Mouse (Mus musculus) forebrain, postnatal 0 days (tissue): Measurements from ENCODE around the gene Ly6g6c. TPM values are rescaled to one million over a fixed set of nuclear protein-coding genes. Genes with fewer than 3 reads are reported as not detected.

Experiments used
- ATAC-seq: fragments of 200-750 bp; cut with Nextera tagmentation; 2 replicates; pipeline ENCODE4 v1.8.0; 2017; ENCODE audit warnings: mild to moderate bottlenecking, moderate library complexity
- DNase-seq: peaks from one replicate; pipeline ENCODE4 v3.0.0-alpha.2; 2015
- H3K27ac ChIP-seq: fragments of 300-500 bp; sonication (generic); 2 replicates; pipeline ENCODE4 v1.5.1; 2014; ENCODE audit warnings: low read depth, mild to moderate bottlenecking, antibody characterized with exemption, low read length, moderate library complexity, mixed read lengths
- H3K27me3 ChIP-seq: fragments of 300-500 bp; sonication (generic); 2 replicates; pipeline ENCODE4 v1.6.1; 2014; ENCODE audit warnings: mild to moderate bottlenecking, low read length, mixed read lengths; ENCODE audit not compliant: insufficient read depth
- H3K36me3 ChIP-seq: fragments of 300-500 bp; sonication (generic); 2 replicates; pipeline ENCODE4 v1.6.1; 2014; ENCODE audit warnings: mild to moderate bottlenecking, moderate library complexity; ENCODE audit not compliant: insufficient read depth
- H3K4me1 ChIP-seq: fragments of 300-500 bp; sonication (generic); 2 replicates; pipeline ENCODE4 v1.6.1; 2014; ENCODE audit warnings: antibody characterized with exemption; ENCODE audit not compliant: insufficient read depth
- H3K4me2 ChIP-seq: fragments of 300-500 bp; sonication (generic); 2 replicates; pipeline ENCODE4 v1.6.1; 2014; ENCODE audit warnings: low read depth, mild to moderate bottlenecking, moderate library complexity
- H3K4me3 ChIP-seq: fragments of 300-500 bp; sonication (generic); 2 replicates; pipeline ENCODE4 v1.5.1; 2014; ENCODE audit warnings: low read depth, low read length, mixed read lengths
- H3K9ac ChIP-seq: fragments of 300-500 bp; sonication (generic); 2 replicates; pipeline ENCODE4 v1.6.1; 2014; ENCODE audit warnings: mild to moderate bottlenecking
- H3K9me3 ChIP-seq: fragments of 300-500 bp; sonication (generic); 2 replicates; pipeline ENCODE4 v1.6.1; 2016; ENCODE audit warnings: low read length
- CTCF ChIP-seq: sonication (generic); IDR thresholded peaks from 2 replicates; pipeline ENCODE4 v1.5.1; 2016; ENCODE audit warnings: antibody characterized with exemption, control low read depth, low read depth
- WGBS: fragments of 180-500 bp; shearing (Covaris S2); extraction: QIAGEN DNeasy Blood & Tissue Kit; methylation state at CpG from one replicate; pipeline ENCODE4 v1.1.7; 2014; 5-methylcytosine and 5-hydroxymethylcytosine counted together
- polyA plus RNA-seq: library from polyadenylated mRNA; unstranded; fragments of >200 nt; fragmentation: Nextera tagmentation; extraction: Ambion mirVana; gene quantifications from 2 replicates; pipeline ENCODE4 v1.2.1, GENCODE M21; 2015
- total RNA-seq: library from RNA; depleted of rRNA; stranded (reverse); fragments of >200 nt; gene quantifications from 2 replicates; pipeline ENCODE4 v1.2.3, GENCODE M21; 2014

Gene Ly6g6c
- total and polyA plus RNA-seq, 2 experiments from 2014 or later, result not detected

GRCm38 (mm10) chr17:35057090-35057489 lies 8.1 kb upstream of the Ly6g6c start:
- Histone ChIP-seq H3K27me3 (no peaks in the 10 kb centered on the region), H3K36me3 (peaks cover 17% of the 10 kb centered on the region), H3K4me1 (peaks cover 10% of the 10 kb centered on the region; the same call in 1 of the 2 replicates), H3K4me3 (no peak overlapping the region), H3K4me2 (no peak overlapping the region), H3K9me3 (no peaks in the 10 kb centered on the region), H3K27ac (no peak overlapping the region), H3K9ac (no peak overlapping the region)
- ATAC-seq (no peak), DNase-seq (no peak)
- whole genome bisulfite sequencing, result 79% methylated on average over 3 of the region's 3 CpGs
- no peak for TF ChIP-seq CTCF

DNA sequence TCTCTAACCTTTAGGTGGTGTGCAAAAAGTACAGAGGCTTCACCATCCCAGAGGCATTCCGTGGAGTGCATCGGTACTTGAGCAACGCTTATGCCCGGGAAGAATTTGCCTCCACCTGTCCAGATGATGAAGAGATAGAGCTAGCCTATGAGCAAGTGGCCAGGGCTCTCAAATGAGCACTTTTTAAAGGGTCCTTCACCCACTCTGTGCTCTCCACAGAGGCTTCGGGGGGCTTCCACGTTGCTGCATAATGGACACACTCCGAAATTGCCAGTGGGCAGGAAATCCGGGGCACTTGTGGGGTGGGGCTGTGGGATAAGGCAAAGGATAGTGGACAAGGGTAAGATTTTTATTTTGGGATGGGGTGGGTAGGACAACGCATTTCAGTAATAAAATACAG lies 6.9 kb upstream of the Ly6g6c start:
- Histone ChIP-seq H3K36me3 (peaks cover 17% of the 10 kb centered on the region), H3K9me3 (no peaks in the 10 kb centered on the region), H3K27ac (peak overlapping the region; percentile 86), H3K4me1 (peaks cover 9% of the 10 kb centered on the region; the same call in 1 of the 2 replicates), H3K4me2 (peak overlapping the region; percentile 83), H3K27me3 (no peaks in the 10 kb centered on the region), H3K9ac (peak overlapping the region; percentile 65; the same call in 1 of the 2 replicates), H3K4me3 (peak overlapping the region; percentile 79)
- no peak for TF ChIP-seq CTCF
- no peak for DNase-seq
- WGBS, result 74% methylated on average over 9 of the region's 9 CpGs
- no peak for ATAC-seq

GRCm38 (mm10) chr17:35058911-35059892 lies 6.0 kb upstream of the Ly6g6c start, which contains the start of gene Ddah2:
Gene Ddah2, plus strand, starts transcription at chr17:35059035.
- ATAC-seq, result peak; percentile 90
- Histone ChIP-seq H3K4me2 (peak within 1 kb of the TSS; percentile 83), H3K4me1 (peaks cover 9% of the 10 kb centered on the region; the same call in 1 of the 2 replicates), H3K27ac (peak within 1 kb of the TSS; percentile 86), H3K27me3 (no peaks in the 10 kb centered on the region), H3K9ac (peak within 1 kb of the TSS; percentile 65), H3K9me3 (no peaks in the 10 kb centered on the region), H3K4me3 (peak within 1 kb of the TSS; percentile 79), H3K36me3 (peaks cover 13% of the 10 kb centered on the region)
- DNase-seq, result peak; percentile 90
- TF ChIP-seq CTCF, result peak; percentile 82
- 1% methylated on average over 57 of the region's 57 CpGs for WGBS

- 16% methylated on average over 14 of the region's 14 CpGs for WGBS
- Histone ChIP-seq H3K4me1 (peaks cover 12% of the 10 kb centered on the region; the same call in 1 of the 2 replicates), H3K36me3 (peaks cover 12% of the 10 kb centered on the region), H3K9ac (peak overlapping the region; percentile 65), H3K27me3 (peaks cover 3% of the 10 kb centered on the region), H3K27ac (no peak overlapping the region), H3K4me2 (peak overlapping the region; percentile 83), H3K9me3 (no peaks in the 10 kb centered on the region), H3K4me3 (peak overlapping the region; percentile 79)
- no peak for TF ChIP-seq CTCF
- no peak for DNase-seq
- no peak for ATAC-seq
These were observed 5.1 kb upstream of the Ly6g6c start for GRCm38 (mm10) chr17:35060071-35060470.

- 0 out of 2 replicates have a peak overlapping the region, but pooled peaks have one; percentile 65 for H3K9ac ChIP-seq
- WGBS, result 63% methylated on average over 22 of the region's 22 CpGs
These were observed 4.4 kb upstream of the Ly6g6c start for GRCm38 (mm10) chr17:35060737-35061297.

GRCm38 (mm10) chr17:35061299-35061698 lies 3.9 kb upstream of the Ly6g6c start:
- Histone ChIP-seq H3K36me3 (peaks cover 12% of the 10 kb centered on the region), H3K27ac (no peak overlapping the region), H3K4me3 (no peak overlapping the region), H3K4me2 (no peak overlapping the region), H3K27me3 (peaks cover 4% of the 10 kb centered on the region), H3K4me1 (peaks cover 16% of the 10 kb centered on the region; the same call in 1 of the 2 replicates), H3K9me3 (no peaks in the 10 kb centered on the region), H3K9ac (no peak overlapping the region)
- DNase-seq (no peak), ATAC-seq (no peak)
- WGBS, result 84% methylated on average over 8 of the region's 8 CpGs
- no peak for TF ChIP-seq CTCF

More at GRCm38 (mm10) chr17:35060737-35061297, 4.4 kb upstream of the Ly6g6c start:
- H3K36me3 ChIP-seq, result peaks cover 12% of the 10 kb centered on the region
- H3K27ac ChIP-seq, result no peak overlapping the region
- H3K27me3 ChIP-seq, result peaks cover 4% of the 10 kb centered on the region
- H3K4me1 ChIP-seq, result peaks cover 16% of the 10 kb centered on the region; the same call in 1 of the 2 replicates
- no peak for DNase-seq
- H3K4me3 ChIP-seq, result peak overlapping the region; percentile 79
- no peak for TF ChIP-seq CTCF
- H3K4me2 ChIP-seq, result peak overlapping the region; percentile 83
- no peak for ATAC-seq
- no peaks in the 10 kb centered on the region for H3K9me3 ChIP-seq

GRCm38 (mm10) chr17:35063466-35063865 lies 1.7 kb upstream of the Ly6g6c start:
- Histone ChIP-seq H3K27ac (no peak overlapping the region), H3K9ac (no peak overlapping the region), H3K4me1 (peaks cover 16% of the 10 kb centered on the region; the same call in 1 of the 2 replicates), H3K36me3 (peaks cover 12% of the 10 kb centered on the region), H3K9me3 (no peaks in the 10 kb centered on the region), H3K4me2 (no peak overlapping the region), H3K4me3 (no peak overlapping the region), H3K27me3 (peaks cover 4% of the 10 kb centered on the region)
- DNase-seq (no peak), ATAC-seq (no peak)
- no peak for TF ChIP-seq CTCF
- WGBS, result 87% methylated on average over 3 of the region's 3 CpGs
